Mouse (Mus musculus) testis, adult 2 months (tissue): ENCODE results near the gene Fbrs.

ENCODE experiments used
- CTCF ChIP-seq: fragments of 200-500 bp; IDR thresholded peaks from 2 replicates; pipeline ENCODE4 v1.5.1; 2012; ENCODE audit warnings: low read depth, mild to moderate bottlenecking, inconsistent platforms, low read length, moderate library complexity; ENCODE audit not compliant: control insufficient read depth, insufficient read depth, insufficient replicate concordance
- POLR2A ChIP-seq: fragments of 200-500 bp; IDR thresholded peaks from 2 replicates; pipeline ENCODE4 v1.6.1; 2012; ENCODE audit warnings: low read depth, mild to moderate bottlenecking, inconsistent platforms, low read length, moderate library complexity; ENCODE audit not compliant: control insufficient read depth

- TF ChIP-seq POLR2A (peak; percentile 55), CTCF (no peak)
These were observed at the start of gene Fbrs for GRCm38 (mm10) chr7:127478635-127479317.
